Mouse (Mus musculus) forebrain, embryonic 16.5 days (tissue): Measurements from ENCODE around the gene Nav3. TPM values are rescaled to one million over a fixed set of nuclear protein-coding genes. Genes with fewer than 3 reads are reported as not detected.

ENCODE experiments used
- ATAC-seq: fragments of 200-750 bp; cut with Nextera tagmentation; 2 replicates; pipeline ENCODE4 v1.8.0; 2017; ENCODE audit warnings: mild to moderate bottlenecking, moderate library complexity
- H3K27ac ChIP-seq: fragments of 300-500 bp; sonication (generic); 2 replicates; pipeline ENCODE4 v1.5.1; 2014; ENCODE audit warnings: low read length, control low read depth
- H3K27me3 ChIP-seq: fragments of 300-500 bp; sonication (generic); replicated peaks from 2 replicates; pipeline ENCODE4 v1.6.1; 2014; ENCODE audit warnings: low read length; ENCODE audit not compliant: control insufficient read depth, insufficient read depth
- H3K36me3 ChIP-seq: fragments of 300-500 bp; sonication (generic); 2 replicates; pipeline ENCODE4 v1.6.1; 2014; ENCODE audit not compliant: control insufficient read depth, insufficient read depth
- H3K4me1 ChIP-seq: fragments of 300-500 bp; sonication (generic); replicated peaks from 2 replicates; pipeline ENCODE4 v1.6.1; 2014; ENCODE audit warnings: low read length; ENCODE audit not compliant: control insufficient read depth, insufficient read depth
- H3K4me2 ChIP-seq: fragments of 300-500 bp; sonication (generic); 2 replicates; pipeline ENCODE4 v1.6.1; 2014; ENCODE audit warnings: mild to moderate bottlenecking, low read length, control low read depth
- H3K4me3 ChIP-seq: fragments of 300-500 bp; sonication (generic); replicated peaks from 2 replicates; pipeline ENCODE4 v1.5.1; 2014; ENCODE audit warnings: mild to moderate bottlenecking, low read length, control low read depth
- H3K9ac ChIP-seq: fragments of 300-500 bp; sonication (generic); replicated peaks from 2 replicates; pipeline ENCODE4 v1.6.1; 2014; ENCODE audit warnings: low read depth, low read length, control low read depth
- H3K9me3 ChIP-seq: fragments of 300-500 bp; sonication (generic); 2 replicates; pipeline ENCODE4 v1.6.1; 2016; ENCODE audit warnings: low read length; ENCODE audit not compliant: control insufficient read depth
- WGBS: fragments of 180-500 bp; shearing (Covaris S2); extraction: QIAGEN DNeasy Blood & Tissue Kit; methylation state at CpG from one replicate; pipeline ENCODE4 v1.1.7; 2014; 5-methylcytosine and 5-hydroxymethylcytosine counted together
- polyA plus RNA-seq: library from polyadenylated mRNA; unstranded; fragments of >200 nt; fragmentation: Nextera tagmentation; extraction: Ambion mirVana; gene quantifications from 2 replicates; pipeline ENCODE4 v1.2.1, GENCODE M21; 2015

Gene Nav3
- polyA plus RNA-seq, 1 experiment from 2014 or later, result 24.3 TPM

GRCm38 (mm10) chr10:109699771-109700335, 756.2 kb downstream of the Nav3 start:
- H3K36me3 ChIP-seq, result 0 out of 2 replicates have a peak, but pooled peaks cover 2% of the 10 kb centered on the region
- ATAC-seq, result no peak
- H3K9me3 ChIP-seq, result no peaks in the 10 kb centered on the region
- H3K4me2 ChIP-seq, result no peak overlapping the region
- H3K4me3 ChIP-seq, result no peak overlapping the region
- H3K27me3 ChIP-seq, result no peaks in the 10 kb centered on the region
- no peak overlapping the region for H3K9ac ChIP-seq
- H3K27ac ChIP-seq, result no peak overlapping the region
- no peaks in the 10 kb centered on the region for H3K4me1 ChIP-seq
- WGBS, result 58% methylated on average over 3 of the region's 3 CpGs

GRCm38 (mm10) chr10:109690564-109690963, 765.4 kb downstream of the Nav3 start:
- no peak overlapping the region for H3K9ac ChIP-seq
- no peak overlapping the region for H3K27ac ChIP-seq
- WGBS, result 67% methylated on average over 3 of the region's 3 CpGs
- H3K36me3 ChIP-seq, result no peaks in the 10 kb centered on the region; the same call in none of the 2 replicates
- no peaks in the 10 kb centered on the region for H3K9me3 ChIP-seq
- no peak overlapping the region for H3K4me2 ChIP-seq
- ATAC-seq, result 0 out of 2 replicates have a peak, but pooled peaks have one; percentile 50
- 0 out of 2 replicates have a peak, but pooled peaks cover 4% of the 10 kb centered on the region for H3K4me1 ChIP-seq
- no peaks in the 10 kb centered on the region for H3K27me3 ChIP-seq
- no peak overlapping the region for H3K4me3 ChIP-seq

GRCm38 (mm10) chr10:109684109-109685056, 771.6 kb downstream of the Nav3 start:
- no peaks in the 10 kb centered on the region for H3K9me3 ChIP-seq
- peak overlapping the region; percentile 95 for H3K27ac ChIP-seq
- 7% methylated on average over 27 of the region's 27 CpGs for WGBS
- peaks cover 22% of the 10 kb centered on the region for H3K4me1 ChIP-seq
- H3K27me3 ChIP-seq, result no peaks in the 10 kb centered on the region
- H3K4me2 ChIP-seq, result peak overlapping the region; percentile 63
- H3K9ac ChIP-seq, result peak overlapping the region; percentile 64
- H3K36me3 ChIP-seq, result no peaks in the 10 kb centered on the region; the same call in 1 of the 2 replicates
- ATAC-seq, result peak; percentile 92
- peak overlapping the region; percentile 34 for H3K4me3 ChIP-seq

- Histone ChIP-seq H3K9ac (no peak overlapping the region), H3K4me3 (no peak overlapping the region), H3K4me1 (no peaks in the 10 kb centered on the region), H3K27me3 (no peaks in the 10 kb centered on the region), H3K36me3 (no peaks in the 10 kb centered on the region), H3K4me2 (no peak overlapping the region), H3K27ac (no peak overlapping the region), H3K9me3 (no peaks in the 10 kb centered on the region)
- ATAC-seq, result no peak
- 91% methylated on average over 2 of the region's 2 CpGs for WGBS
Measured at GRCm38 (mm10) chr10:109672896-109673295, 783.1 kb downstream of the Nav3 start.

- Histone ChIP-seq H3K4me1 (peaks cover 3% of the 10 kb centered on the region), H3K4me3 (no peak overlapping the region), H3K27ac (no peak overlapping the region), H3K27me3 (no peaks in the 10 kb centered on the region), H3K4me2 (no peak overlapping the region), H3K36me3 (no peaks in the 10 kb centered on the region), H3K9ac (no peak overlapping the region), H3K9me3 (no peaks in the 10 kb centered on the region)
- 80% methylated on average over 4 of the region's 4 CpGs for WGBS
- no peak for ATAC-seq
Measured at GRCm38 (mm10) chr10:109667453-109667852, 788.6 kb downstream of the Nav3 start.

- Histone ChIP-seq H3K36me3 (no peaks in the 10 kb centered on the region), H3K4me1 (peaks cover 3% of the 10 kb centered on the region), H3K4me3 (no peak overlapping the region), H3K27ac (no peak overlapping the region), H3K4me2 (peak overlapping the region; percentile 44), H3K27me3 (no peaks in the 10 kb centered on the region), H3K9ac (no peak overlapping the region), H3K9me3 (no peaks in the 10 kb centered on the region)
- WGBS, result 29% methylated on average over 14 of the region's 14 CpGs
- peak; percentile 74 for ATAC-seq
Measured at GRCm38 (mm10) chr10:109664629-109665317, 791.2 kb downstream of the Nav3 start.

- WGBS, result 57% methylated on average over 7 of the region's 7 CpGs
Measured at GRCm38 (mm10) chr10:109651516-109651915, 804.5 kb downstream of the Nav3 start.

GRCm38 (mm10) chr10:109643598-109643997, 812.4 kb downstream of the Nav3 start:
- Histone ChIP-seq H3K4me2 (no peak overlapping the region), H3K27me3 (no peaks in the 10 kb centered on the region), H3K27ac (no peak overlapping the region), H3K4me1 (no peaks in the 10 kb centered on the region), H3K9me3 (no peaks in the 10 kb centered on the region), H3K36me3 (no peaks in the 10 kb centered on the region), H3K4me3 (no peak overlapping the region), H3K9ac (no peak overlapping the region)
- ATAC-seq, result no peak
- WGBS, result 90% methylated on average over 3 of the region's 3 CpGs

More at GRCm38 (mm10) chr10:109651516-109651915, 804.5 kb downstream of the Nav3 start:
- no peak for ATAC-seq
- Histone ChIP-seq H3K9me3 (no peaks in the 10 kb centered on the region), H3K4me1 (peaks cover 3% of the 10 kb centered on the region; the same call in 1 of the 2 replicates), H3K4me2 (no peak overlapping the region), H3K27ac (no peak overlapping the region), H3K36me3 (no peaks in the 10 kb centered on the region), H3K27me3 (no peaks in the 10 kb centered on the region), H3K9ac (no peak overlapping the region), H3K4me3 (no peak overlapping the region)

- 0 out of 2 replicates have a peak, but pooled peaks have one; percentile 20 for ATAC-seq
- H3K4me3 ChIP-seq, result no peak overlapping the region
- WGBS, result 58% methylated on average over 7 of the region's 7 CpGs
- no peak overlapping the region for H3K4me2 ChIP-seq
- no peak overlapping the region for H3K27ac ChIP-seq
- H3K9me3 ChIP-seq, result no peaks in the 10 kb centered on the region
- no peaks in the 10 kb centered on the region for H3K27me3 ChIP-seq
- H3K9ac ChIP-seq, result no peak overlapping the region
- no peaks in the 10 kb centered on the region for H3K36me3 ChIP-seq
- no peaks in the 10 kb centered on the region for H3K4me1 ChIP-seq
Measured at GRCm38 (mm10) chr10:109641806-109642205, 814.2 kb downstream of the Nav3 start.
